Mouse (Mus musculus) G1E (cell line): Measurements from ENCODE around the gene Tubb4a.

Source experiments
- CTCF ChIP-seq: IDR thresholded peaks from 2 replicates; pipeline ENCODE4 v1.5.1; 2012; ENCODE audit warnings: low read depth, low read length, inconsistent platforms, mixed read lengths
- GATA1 ChIP-seq: IDR thresholded peaks from 2 replicates; pipeline ENCODE4 v1.6.1; 2012; ENCODE audit warnings: borderline replicate concordance, low read length, inconsistent platforms, mixed read lengths
- TAL1 ChIP-seq: conservative IDR thresholded peaks from 2 replicates; pipeline ENCODE4 v1.6.1; 2012; ENCODE audit warnings: low read depth, low read length, inconsistent platforms, mixed read lengths

DNA sequence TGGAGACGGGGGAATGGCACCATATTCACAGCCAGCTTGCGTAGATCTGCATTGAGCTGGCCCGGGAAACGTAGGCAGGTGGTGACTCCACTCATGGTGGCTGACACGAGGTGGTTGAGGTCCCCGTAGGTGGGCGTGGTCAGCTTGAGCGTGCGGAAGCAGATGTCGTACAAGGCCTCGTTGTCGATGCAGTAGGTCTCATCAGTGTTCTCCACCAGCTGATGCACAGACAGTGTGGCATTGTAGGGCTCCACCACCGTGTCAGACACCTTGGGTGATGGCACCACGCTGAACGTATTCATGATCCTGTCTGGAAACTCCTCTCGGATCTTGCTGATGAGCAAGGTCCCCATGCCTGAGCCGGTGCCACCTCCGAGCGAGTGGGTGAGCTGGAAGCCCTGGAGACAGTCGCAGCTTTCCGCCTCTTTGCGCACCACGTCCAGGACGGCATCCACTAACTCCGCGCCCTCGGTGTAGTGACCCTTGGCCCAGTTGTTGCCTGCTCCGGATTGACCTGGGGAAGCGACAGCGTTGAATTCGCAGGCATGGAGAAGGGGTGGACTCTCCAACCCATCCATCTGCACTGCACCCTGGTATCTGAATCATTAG is 6.2 kb downstream of the Tubb4a start:
- TF ChIP-seq CTCF (no peak), TAL1 (no peak), GATA1 (no peak)
